Mouse (Mus musculus): ENCODE results near the gene Slc28a3.

The Slc28a3 gene

DNA sequence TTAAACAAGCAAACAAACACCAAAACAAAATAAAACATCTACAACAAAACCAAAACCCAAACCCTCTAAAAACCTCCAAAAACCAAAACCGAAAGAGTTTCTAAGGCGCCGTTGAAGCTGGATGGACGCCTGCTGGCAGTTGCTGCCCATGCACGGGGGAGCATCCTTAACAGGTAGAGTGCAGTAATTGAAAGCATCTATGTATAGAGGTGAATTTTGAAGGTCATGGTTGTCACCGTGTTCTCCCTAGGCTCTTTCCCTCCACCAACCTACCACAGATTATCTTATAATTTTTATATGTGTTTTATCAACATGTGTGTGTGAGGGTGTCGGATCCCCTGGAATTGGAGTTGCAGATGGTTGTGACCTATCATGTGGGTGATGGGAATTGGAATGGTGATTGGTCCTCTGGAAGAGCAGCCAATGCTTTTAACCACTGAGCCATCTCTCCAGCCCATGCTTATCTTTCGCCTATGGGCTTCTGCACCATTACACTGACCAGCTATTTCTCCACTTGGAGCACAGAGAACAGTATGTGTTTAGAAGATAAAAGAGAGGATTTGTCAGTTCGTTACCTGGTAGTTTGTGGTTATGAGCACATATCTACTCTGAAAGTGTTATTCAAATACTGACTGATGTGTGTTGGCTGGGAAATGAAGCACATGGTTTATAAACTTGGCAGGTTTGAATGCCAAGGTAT is 89.2 kb downstream of the Slc28a3 start:
- DNase-seq (ENCODE audit: low spot score): no peak

DNA sequence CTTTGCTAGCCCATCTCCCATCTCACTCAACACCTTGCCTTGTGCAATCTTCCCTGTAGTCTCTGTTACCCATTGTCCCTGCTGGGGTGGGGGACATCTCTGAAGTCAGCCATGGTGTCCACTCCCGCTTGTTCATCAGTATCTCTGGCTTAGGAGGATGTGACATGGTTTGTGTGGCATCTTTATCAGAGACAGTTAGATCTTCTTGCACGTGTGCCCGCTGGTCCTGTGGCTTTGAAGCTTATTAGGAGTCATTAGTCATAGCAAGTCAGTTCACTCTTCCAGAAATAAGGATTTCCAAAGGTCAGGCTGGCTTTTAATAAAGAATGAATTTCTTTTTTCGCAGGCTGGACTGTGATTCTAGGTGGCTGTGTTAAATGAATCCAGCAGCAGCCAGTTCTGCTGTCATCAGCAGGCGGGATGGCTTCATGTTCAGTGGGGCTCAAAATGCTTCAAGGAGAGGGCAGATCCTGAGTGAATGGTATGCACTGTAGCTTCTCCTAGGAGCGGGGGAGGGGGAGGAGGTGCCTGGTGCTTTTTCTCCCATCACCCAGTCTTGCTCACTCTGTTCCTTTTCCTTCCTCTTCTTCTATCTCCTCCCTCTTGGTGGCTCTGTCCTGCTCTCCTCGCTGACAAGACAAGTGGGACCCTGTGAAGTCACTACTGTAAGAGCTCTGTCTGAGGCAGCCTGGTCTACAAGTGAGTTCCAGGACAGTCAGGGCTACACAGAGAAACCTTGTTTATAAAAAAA is 89.9 kb downstream of the Slc28a3 start:
- DNase-seq (ENCODE audit: low spot score): no peak

DNA sequence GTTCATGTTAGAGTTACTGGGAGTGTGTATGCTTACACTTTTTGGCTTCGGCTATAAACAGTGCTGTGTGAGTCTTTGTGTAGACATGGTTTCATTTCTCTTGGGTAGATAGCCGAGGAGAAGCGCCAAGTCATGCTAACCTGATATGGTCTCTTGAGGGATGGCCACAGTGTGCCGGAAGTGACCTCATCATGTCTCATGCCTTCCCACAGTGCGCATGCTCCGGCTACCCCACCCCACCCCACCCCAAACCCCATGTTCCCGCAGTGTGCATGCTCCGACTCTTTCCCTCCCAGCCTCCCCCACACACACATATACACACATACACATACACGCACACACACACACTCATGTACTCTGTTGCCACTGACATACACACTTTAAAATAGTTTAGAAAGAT is 90.6 kb downstream of the Slc28a3 start:
- no peak for DNase-seq (ENCODE audit: low spot score)

DNA sequence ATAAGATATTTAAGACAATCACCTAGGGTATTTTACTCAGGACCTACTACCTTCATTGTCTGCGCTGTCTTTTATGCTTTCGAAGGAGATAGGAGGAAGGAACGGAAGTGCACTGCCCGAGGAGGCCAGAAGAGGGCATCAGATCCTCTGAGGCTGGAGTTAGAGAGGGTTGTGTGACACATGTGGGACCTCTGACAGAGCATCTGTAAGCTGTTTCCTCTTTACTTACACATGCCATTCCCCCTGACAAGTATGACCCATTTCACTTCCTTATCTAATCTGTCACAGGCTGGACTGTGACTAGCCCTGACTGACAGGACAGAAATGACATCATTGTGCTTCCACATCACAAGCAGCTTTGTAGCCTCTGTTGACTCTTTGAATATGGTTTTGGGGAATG is 94.4 kb downstream of the Slc28a3 start:
- DNase-seq (ENCODE audit: low spot score): no peak

DNA sequence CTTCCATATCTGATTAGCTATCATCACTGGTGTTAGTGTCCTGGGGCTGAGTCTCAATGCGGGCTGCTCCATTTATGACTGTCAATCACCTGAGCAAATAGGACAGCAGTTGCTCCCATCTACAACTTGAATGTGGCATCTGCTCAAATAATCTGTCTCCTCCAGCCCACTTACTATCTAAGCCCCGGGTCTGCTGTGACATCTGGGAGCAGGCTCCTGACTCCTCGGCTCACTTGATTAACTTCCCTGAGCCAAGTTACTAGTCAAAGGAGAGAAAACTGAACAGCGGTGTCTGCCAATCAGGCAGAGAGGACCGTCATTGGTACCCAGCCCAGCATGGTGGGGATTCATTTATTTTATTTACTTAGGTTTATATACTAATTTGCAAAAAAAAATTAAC is 95.0 kb downstream of the Slc28a3 start:
- no peak for DNase-seq (ENCODE audit: low spot score)

DNA sequence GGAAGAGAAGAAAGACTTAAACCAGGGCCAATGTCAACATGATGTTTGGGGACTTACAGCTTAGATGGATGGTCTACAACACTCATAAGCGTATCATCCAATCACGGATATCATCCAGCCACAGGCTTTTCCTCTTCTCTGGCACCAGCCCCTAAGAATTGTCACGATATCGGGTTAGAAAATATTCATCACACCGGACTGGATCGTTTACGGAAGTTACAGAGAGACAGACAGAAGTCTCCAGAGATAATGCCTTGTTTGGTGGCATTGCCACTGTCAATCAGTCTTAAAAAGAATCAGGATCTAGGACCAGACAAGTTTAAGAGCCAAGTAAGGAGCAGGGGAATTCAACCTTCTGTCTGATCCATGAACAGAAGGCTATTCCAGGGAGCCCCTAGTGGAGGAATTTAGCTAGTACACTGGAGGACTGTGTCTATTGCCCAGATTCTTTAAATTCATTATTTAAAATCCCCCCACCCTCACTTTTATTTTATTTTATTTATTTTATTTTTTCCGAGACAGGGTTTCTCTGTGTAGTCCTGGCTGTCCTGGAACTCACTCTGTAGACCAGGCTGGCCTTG is 96.4 kb downstream of the Slc28a3 start:
- no peak for DNase-seq (ENCODE audit: low spot score)

DNA sequence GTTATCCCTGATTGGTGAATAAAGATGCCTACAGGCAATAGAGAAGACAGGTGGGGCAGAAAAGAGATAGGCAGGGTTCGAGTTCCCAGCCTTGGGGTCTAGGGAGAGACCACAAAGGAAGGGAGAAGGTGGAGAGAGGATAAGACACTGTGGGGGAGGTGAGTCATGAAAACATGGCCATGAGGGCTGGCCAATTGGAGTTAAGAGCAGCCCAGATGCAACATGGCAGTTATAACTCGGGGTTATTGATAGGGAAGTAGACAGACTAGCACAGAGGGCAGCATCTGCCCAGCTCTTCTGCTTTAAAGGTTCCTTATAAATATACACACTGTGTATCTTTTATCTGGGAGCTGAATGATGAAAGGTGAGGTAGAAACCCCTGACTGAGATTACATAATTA is 98.8 kb downstream of the Slc28a3 start:
- DNase-seq (ENCODE audit: low spot score): no peak

DNA sequence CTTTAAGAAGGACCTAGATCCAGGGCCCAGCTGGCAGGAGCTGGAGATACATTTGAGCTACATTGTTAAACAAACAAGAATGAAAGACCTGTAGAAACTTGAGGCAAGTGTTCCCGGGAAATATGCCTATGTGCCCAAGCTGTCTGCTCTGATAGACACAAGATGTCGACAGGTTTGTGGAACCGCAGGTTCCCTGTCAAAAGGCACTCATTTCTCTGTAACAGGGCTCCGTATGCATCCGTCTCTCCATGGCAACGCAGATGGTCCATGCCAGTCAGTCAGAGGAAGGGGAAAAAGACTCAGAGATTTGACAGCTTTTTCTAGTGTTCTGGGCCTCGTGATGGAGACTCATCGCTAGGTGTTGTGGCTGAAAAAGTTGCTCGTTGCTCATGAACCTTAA is 99.4 kb downstream of the Slc28a3 start:
- DNase-seq (ENCODE audit: low spot score): no peak

DNA sequence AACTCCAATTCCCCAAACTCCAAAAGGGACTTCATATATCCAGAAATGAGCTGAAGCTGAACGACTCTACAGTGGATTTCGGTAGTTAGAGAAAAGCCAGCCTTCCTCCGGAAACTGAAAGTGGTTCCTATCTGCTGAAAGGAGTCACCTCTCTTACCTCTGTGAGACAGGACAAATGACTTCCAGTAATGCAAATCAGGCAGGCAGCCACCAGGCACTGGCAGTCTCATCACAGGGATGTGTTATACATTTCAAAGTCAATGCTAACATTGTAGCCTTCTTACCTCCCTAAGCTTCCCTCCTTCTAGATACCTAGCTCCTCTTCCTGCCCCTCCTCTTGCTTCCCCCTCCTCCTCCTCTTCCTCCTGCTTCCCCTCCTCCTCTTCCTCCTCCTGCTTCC is 101.4 kb downstream of the Slc28a3 start:
- DNase-seq (ENCODE audit: low spot score): no peak

DNA sequence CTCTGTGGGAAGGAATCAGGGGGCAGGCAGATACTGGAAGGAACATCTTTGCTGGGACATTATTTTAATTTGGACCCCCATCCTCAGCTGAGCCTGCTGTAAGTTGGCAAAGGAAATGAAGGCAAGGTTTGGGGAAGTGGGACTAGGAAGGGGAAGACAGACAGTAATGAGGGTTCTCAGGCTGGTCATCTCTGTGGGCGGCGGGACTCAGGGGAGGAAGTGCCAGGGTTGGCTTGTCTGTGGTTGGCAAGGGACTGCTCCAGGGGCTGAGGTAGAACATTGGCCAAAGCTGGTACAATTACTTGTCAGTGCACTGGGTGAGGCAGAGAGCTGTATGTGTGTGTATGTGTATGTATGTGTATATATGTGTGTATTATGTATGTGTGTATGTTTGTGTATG is 107.1 kb downstream of the Slc28a3 start:
- DNase-seq (ENCODE audit: low spot score): no peak

DNA sequence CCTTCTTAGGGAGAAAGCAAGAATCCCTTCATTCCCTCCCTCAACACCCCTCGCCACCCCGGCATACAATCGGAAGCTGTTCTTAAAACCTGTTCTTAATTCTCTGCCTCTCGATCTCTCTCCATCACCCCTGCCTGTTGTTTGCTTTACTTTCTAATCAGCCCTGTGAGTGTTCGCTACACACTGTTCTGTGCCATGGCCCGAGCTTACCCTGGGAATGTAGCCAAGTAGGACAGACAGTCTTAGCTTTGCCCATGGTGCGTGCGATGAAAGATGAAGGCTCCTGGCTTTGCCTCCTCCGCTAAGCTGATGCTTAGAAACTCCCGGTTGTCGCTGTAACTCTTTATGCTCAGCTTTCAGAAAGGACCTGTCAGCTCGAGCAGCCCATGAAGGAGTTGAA is 112.9 kb downstream of the Slc28a3 start:
- no peak for DNase-seq (ENCODE audit: low spot score)
